Mouse (Mus musculus) megakaryocyte, embryonic 14.5 days (primary cell): ENCODE results near the gene Zfp691.

Source experiments
- FLI1 ChIP-seq: IDR thresholded peaks from 2 replicates; pipeline ENCODE4 v1.6.1; 2012; ENCODE audit warnings: low read length, inconsistent platforms, mixed read lengths
- GATA1 ChIP-seq: IDR thresholded peaks from 3 replicates; pipeline ENCODE4 v1.6.1; 2012; ENCODE audit warnings: mixed read lengths, low read length, inconsistent platforms, borderline replicate concordance

DNA sequence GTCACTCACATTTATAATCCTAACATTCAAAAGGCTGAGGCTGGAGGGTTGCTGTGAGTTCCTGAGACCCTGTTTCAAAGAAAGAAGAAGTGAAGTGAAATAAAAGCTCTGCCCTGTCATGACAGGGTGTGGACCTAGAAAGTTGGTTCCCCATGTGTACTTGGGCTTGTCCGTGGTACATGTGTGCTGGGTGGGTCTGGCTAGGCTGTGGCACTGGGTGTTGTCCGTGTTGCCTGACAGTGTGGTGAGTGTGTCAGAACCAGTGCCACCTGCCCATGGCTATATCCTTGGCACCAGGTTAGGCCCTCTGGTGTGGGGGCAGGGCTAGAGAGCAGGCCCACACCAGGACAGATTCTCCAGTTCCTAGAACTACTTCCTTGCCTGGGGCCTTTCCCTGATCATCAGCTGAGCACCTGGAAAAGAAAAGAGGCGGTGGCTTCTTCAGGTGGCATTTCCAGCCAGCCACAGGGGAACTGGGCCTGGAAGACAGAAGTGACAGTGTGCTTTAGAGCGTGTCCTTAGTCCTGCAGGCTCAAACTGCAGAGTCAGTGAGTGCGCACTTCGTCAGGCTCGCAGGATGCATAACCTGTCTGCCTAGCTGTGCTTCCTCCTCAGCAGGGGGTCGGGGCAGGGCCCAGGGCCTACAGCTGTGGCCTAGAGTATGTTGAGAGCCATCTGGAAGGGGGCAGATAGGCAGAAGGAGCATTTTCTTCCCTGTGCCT lies 42.6 kb downstream of the Zfp691 start:
- TF ChIP-seq GATA1 (no peak), FLI1 (no peak)
